Mouse (Mus musculus) liver, adult 2 months (tissue): ENCODE results near the gene Il1f6.

Source experiments
- CTCF ChIP-seq: fragments of 200-500 bp; IDR thresholded peaks from 2 replicates; pipeline ENCODE4 v1.5.1; 2011; ENCODE audit warnings: low read depth, low read length, control low read depth
- POLR2A ChIP-seq: fragments of 200-500 bp; IDR thresholded peaks from 2 replicates; pipeline ENCODE4 v1.6.1; 2011; ENCODE audit warnings: low read length, control low read depth; ENCODE audit not compliant: insufficient read depth; ENCODE audit errors: extremely low read depth

DNA sequence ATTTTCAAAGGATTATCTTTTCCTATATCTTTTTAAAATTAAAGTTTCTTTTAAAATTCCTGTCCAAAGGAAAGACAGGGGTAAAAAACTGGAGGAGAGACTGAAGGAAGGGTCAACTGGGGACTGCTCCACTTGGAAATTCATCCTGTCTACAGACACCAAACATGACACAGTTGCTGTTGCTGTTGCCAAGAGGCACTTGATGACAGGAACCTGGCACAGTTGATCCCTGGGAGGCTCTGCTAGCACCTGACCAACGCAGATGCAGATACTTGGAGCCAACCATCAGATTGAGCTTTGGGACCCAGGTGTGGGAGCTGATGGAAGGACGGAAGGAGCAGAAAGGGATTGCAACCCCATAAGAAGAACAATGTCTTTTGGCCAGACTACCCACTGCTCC lies 12.0 kb downstream of the Il1f6 start:
- no peak for TF ChIP-seq CTCF
- TF ChIP-seq POLR2A = no peak
